13 mouse cellular contexts compared by ENCODE assay signal in the genomic region with DNA sequence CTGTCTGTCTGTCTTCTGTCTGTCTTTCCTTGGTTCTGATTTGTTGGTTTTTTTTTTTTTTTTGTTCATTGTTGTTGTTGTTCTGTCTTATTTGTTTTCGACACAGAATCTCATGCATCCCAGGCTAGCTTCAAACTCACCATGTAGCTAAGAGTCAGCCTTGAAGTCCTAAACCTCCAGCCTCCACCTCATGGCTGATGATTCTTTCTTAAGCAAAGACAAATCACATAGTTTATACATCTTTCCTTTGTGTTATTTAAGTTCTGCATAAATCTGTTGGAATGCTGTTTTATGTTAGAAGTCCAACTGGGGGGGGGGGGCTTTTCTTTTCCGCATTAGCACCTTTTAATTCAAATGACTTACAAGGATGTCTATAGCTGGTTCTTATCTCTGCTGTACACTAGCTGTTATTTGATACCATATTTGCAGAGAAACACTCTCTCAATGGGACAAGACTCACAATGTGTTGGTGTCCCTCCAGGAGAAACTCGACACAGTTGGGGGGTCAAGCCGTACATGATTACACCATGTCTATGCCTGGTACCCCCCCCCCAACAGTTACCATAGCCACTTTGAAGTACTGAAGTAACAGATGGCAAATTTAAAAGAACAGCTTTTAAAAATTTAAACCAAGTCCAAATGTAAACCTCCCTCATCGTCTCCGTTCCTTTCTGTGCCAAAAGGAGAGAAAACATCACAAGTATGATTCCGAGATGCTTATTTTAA.
"Had no signal": no experiment of that assay in that cellular context is flagged by ENCODE, and none has a peak within 500 bp of the region (broad histone marks: within the 10 kb centered on the region; RNA-seq: fewer than 3 reads in every experiment).

No protein-coding gene starts in this region.

- H3K9me3 ChIP-seq: kidney, embryonic 15.5 days; limb, embryonic 10.5 days; liver, embryonic 15.5 days; midbrain, embryonic 15.5 days; neural tube, embryonic 12.5 days had no signal

- H3K36me3 ChIP-seq: kidney, embryonic 15.5 days; limb, embryonic 10.5 days; liver, embryonic 15.5 days; midbrain, embryonic 15.5 days; neural tube, embryonic 12.5 days had no signal

- H3K27ac ChIP-seq: kidney, embryonic 15.5 days; limb, embryonic 10.5 days; liver, embryonic 15.5 days; macrophage; midbrain, embryonic 15.5 days; neural tube, embryonic 12.5 days; stomach, postnatal 0 days had no signal

- H3K4me2 ChIP-seq: kidney, embryonic 15.5 days; liver, embryonic 11.5 days; liver, embryonic 15.5 days; midbrain, embryonic 11.5 days; midbrain, embryonic 15.5 days; neural tube, embryonic 12.5 days had no signal

- H3K4me3 ChIP-seq: kidney, embryonic 15.5 days; limb, embryonic 10.5 days; liver, embryonic 15.5 days; megakaryocyte, embryonic 14.5 days; midbrain, embryonic 15.5 days; neural tube, embryonic 12.5 days had no signal

- DNase-seq: kidney, adult 2 months; kidney, postnatal 14 days; lung, adult 2 months had no signal

- ATAC-seq: midbrain, embryonic 15.5 days had no signal

- H3K4me1 ChIP-seq: kidney, embryonic 15.5 days; limb, embryonic 10.5 days; liver, embryonic 15.5 days; megakaryocyte, embryonic 14.5 days; midbrain, embryonic 15.5 days; neural tube, embryonic 12.5 days had no signal

- H3K27me3 ChIP-seq: kidney, embryonic 15.5 days; liver, embryonic 15.5 days; megakaryocyte, embryonic 14.5 days; midbrain, embryonic 15.5 days; neural tube, embryonic 12.5 days had no signal

- H3K9ac ChIP-seq: kidney, embryonic 15.5 days; liver, embryonic 15.5 days; midbrain, embryonic 15.5 days; neural tube, embryonic 12.5 days had no signal
